Mouse (Mus musculus) liver, embryonic 13.5 days (tissue): ENCODE measurements around the gene Gm44805. TPM values are rescaled to one million over a fixed set of nuclear protein-coding genes. Genes with fewer than 3 reads are reported as not detected.

ENCODE experiments used
- ATAC-seq: fragments of 200-750 bp; cut with Nextera tagmentation; 2 replicates; pipeline ENCODE4 v1.8.0; 2017; ENCODE audit warnings: low read depth, mild to moderate bottlenecking, moderate number of reproducible peaks, moderate library complexity
- DNase-seq: peaks from one replicate; pipeline ENCODE4 v3.0.0; 2022
- H3K27ac ChIP-seq: fragments of 300-500 bp; sonication (generic); 2 replicates; pipeline ENCODE4 v1.5.1; 2015; ENCODE audit warnings: moderate library complexity, mild to moderate bottlenecking, inconsistent platforms
- H3K27me3 ChIP-seq: fragments of 300-500 bp; sonication (generic); 2 replicates; pipeline ENCODE4 v1.6.1; 2015; ENCODE audit warnings: mild to moderate bottlenecking, inconsistent platforms
- H3K36me3 ChIP-seq: fragments of 300-500 bp; sonication (generic); 2 replicates; pipeline ENCODE4 v1.6.1; 2015; ENCODE audit warnings: mild to moderate bottlenecking, inconsistent platforms
- H3K4me1 ChIP-seq: fragments of 300-500 bp; sonication (generic); replicated peaks from 2 replicates; pipeline ENCODE4 v1.6.1; 2015; ENCODE audit warnings: inconsistent platforms
- H3K4me2 ChIP-seq: fragments of 300-500 bp; sonication (generic); 2 replicates; pipeline ENCODE4 v1.6.1; 2015; ENCODE audit warnings: inconsistent platforms, mild to moderate bottlenecking, moderate library complexity
- H3K4me3 ChIP-seq: fragments of 300-500 bp; sonication (generic); replicated peaks from 2 replicates; pipeline ENCODE4 v1.5.1; 2015; ENCODE audit warnings: mild to moderate bottlenecking, inconsistent platforms
- H3K9ac ChIP-seq: fragments of 300-500 bp; sonication (generic); 2 replicates; pipeline ENCODE4 v1.6.1; 2015; ENCODE audit warnings: mild to moderate bottlenecking, inconsistent platforms
- H3K9me3 ChIP-seq: fragments of 300-500 bp; sonication (generic); replicated peaks from 2 replicates; pipeline ENCODE4 v1.6.1; 2016; ENCODE audit warnings: inconsistent platforms
- WGBS: fragments of 180-500 bp; shearing (Covaris S2); methylation state at CpG from one replicate; pipeline ENCODE4 v1.1.7; 2015; ENCODE audit not compliant: insufficient replicate concordance; 5-methylcytosine and 5-hydroxymethylcytosine counted together
- polyA plus RNA-seq: library from polyadenylated mRNA; unstranded; fragments of >200 nt; fragmentation: Nextera tagmentation; extraction: Ambion mirVana; gene quantifications from 2 replicates; pipeline ENCODE4 v1.2.1, GENCODE M21; 2015

The Gm44805 gene
- polyA plus RNA-seq, 1 experiment from 2014 or later, result 7.5 TPM

- peak overlapping the region; percentile 83 for H3K27ac ChIP-seq
- H3K4me3 ChIP-seq, result peak overlapping the region; percentile 82
- no peaks in the 10 kb centered on the region for H3K9me3 ChIP-seq
- H3K4me2 ChIP-seq, result peak overlapping the region; percentile 100
- H3K9ac ChIP-seq, result no peak overlapping the region
- H3K36me3 ChIP-seq, result peaks cover 15% of the 10 kb centered on the region
- peaks cover 45% of the 10 kb centered on the region for H3K4me1 ChIP-seq
- DNase-seq, result no peak
- 9% methylated on average over 17 of the region's 17 CpGs for WGBS
- ATAC-seq, result no peak
- H3K27me3 ChIP-seq, result peaks cover 1% of the 10 kb centered on the region; the same call in 1 of the 2 replicates
These were observed 53.1 kb downstream of the Gm44805 start for GRCm38 (mm10) chr7:19628192-19628535.

GRCm38 (mm10) chr7:19627721-19628120 lies 53.5 kb downstream of the Gm44805 start:
- DNase-seq (no peak), ATAC-seq (no peak)
- Histone ChIP-seq H3K27me3 (peaks cover 3% of the 10 kb centered on the region; the same call in 1 of the 2 replicates), H3K4me2 (peak overlapping the region; percentile 100), H3K9me3 (no peaks in the 10 kb centered on the region), H3K9ac (no peak overlapping the region), H3K36me3 (peaks cover 10% of the 10 kb centered on the region), H3K4me1 (peaks cover 41% of the 10 kb centered on the region), H3K4me3 (peak overlapping the region; percentile 82), H3K27ac (no peak overlapping the region)
- WGBS, result 54% methylated on average over 3 of the region's 3 CpGs

- DNase-seq, result no peak
- WGBS, result 45% methylated on average over 2 of the region's 2 CpGs
- H3K9me3 ChIP-seq, result no peaks in the 10 kb centered on the region
These were observed 57.8 kb downstream of the Gm44805 start for GRCm38 (mm10) chr7:19623433-19623832.

GRCm38 (mm10) chr7:19622241-19622640 lies 59.0 kb downstream of the Gm44805 start:
- Histone ChIP-seq H3K4me3 (no peak overlapping the region), H3K9ac (no peak overlapping the region), H3K27ac (no peak overlapping the region), H3K4me1 (peaks cover 5% of the 10 kb centered on the region), H3K27me3 (peaks cover 18% of the 10 kb centered on the region), H3K4me2 (no peak overlapping the region), H3K36me3 (no peaks in the 10 kb centered on the region), H3K9me3 (no peaks in the 10 kb centered on the region)
- no peak for DNase-seq
- no peak for ATAC-seq
- 35% methylated on average over 6 of the region's 6 CpGs for WGBS

More at GRCm38 (mm10) chr7:19623433-19623832, 57.8 kb downstream of the Gm44805 start:
- Histone ChIP-seq H3K9ac (no peak overlapping the region), H3K27me3 (peaks cover 18% of the 10 kb centered on the region), H3K4me2 (no peak overlapping the region), H3K36me3 (no peaks in the 10 kb centered on the region), H3K4me1 (peaks cover 14% of the 10 kb centered on the region), H3K27ac (no peak overlapping the region), H3K4me3 (no peak overlapping the region)
- ATAC-seq, result no peak

Other genes starting within 250 kb of the Gm44805 start
- 1.3 and 1.6 TPM in 2 replicates for gene Mark4, start 222.6 kb downstream of the Gm44805 start, polyA plus RNA-seq
- gene Exoc3l2, start 218.1 kb downstream of the Gm44805 start, polyA plus RNA-seq, result 0.83 and 1.0 TPM in 2 replicates
- gene Bloc1s3, start 173.1 kb downstream of the Gm44805 start, polyA plus RNA-seq, result 1.3 TPM in 2 replicates
- gene Trappc6a, start 173.0 kb downstream of the Gm44805 start, polyA plus RNA-seq, result 39.5 and 45.2 TPM in 2 replicates
- not detected in 2 replicates for gene Nkpd1, start 163.6 kb downstream of the Gm44805 start, polyA plus RNA-seq
- gene Ppp1r37, start 118.3 kb downstream of the Gm44805 start, polyA plus RNA-seq, result 7.8 and 8.3 TPM in 2 replicates
- gene Zfp296, start 104.1 kb downstream of the Gm44805 start, polyA plus RNA-seq, result 1.3 and 1.5 TPM in 2 replicates
- 84.9 and 92.7 TPM in 2 replicates for gene Gemin7, start 103.8 kb downstream of the Gm44805 start, polyA plus RNA-seq
- 14.3 and 15.7 TPM in 2 replicates for gene Clasrp, start 76.9 kb downstream of the Gm44805 start, polyA plus RNA-seq
- gene Relb, start 52.0 kb downstream of the Gm44805 start, polyA plus RNA-seq, result 1.6 and 1.7 TPM in 2 replicates
- 45.2 and 51.0 TPM in 2 replicates for gene Clptm1, start 16.4 kb downstream of the Gm44805 start, polyA plus RNA-seq
- gene Apoc2, start 3.5 kb downstream of the Gm44805 start, polyA plus RNA-seq, result 568 and 648 TPM in 2 replicates
- 58.3 and 74.0 TPM in 2 replicates for gene Apoc4, start 56 bp upstream of the Gm44805 start, polyA plus RNA-seq
- gene Apoc1, start 11.2 kb upstream of the Gm44805 start, polyA plus RNA-seq, result 247 and 261 TPM in 2 replicates
- gene Apoe, start 17.8 kb upstream of the Gm44805 start, polyA plus RNA-seq, result 1,390 and 1,411 TPM in 2 replicates
- gene Tomm40, start 34.0 kb upstream of the Gm44805 start, polyA plus RNA-seq, result 125 and 138 TPM in 2 replicates
- 17.9 and 18.2 TPM in 2 replicates for gene Nectin2, start 69.1 kb upstream of the Gm44805 start, polyA plus RNA-seq
- gene Bcam, start 89.6 kb upstream of the Gm44805 start, polyA plus RNA-seq, result 7.2 and 7.9 TPM in 2 replicates
- 1.2 and 1.3 TPM in 2 replicates for gene Cblc, start 115.4 kb upstream of the Gm44805 start, polyA plus RNA-seq
- 3.0 and 3.9 TPM in 2 replicates for gene Bcl3, start 141.3 kb upstream of the Gm44805 start, polyA plus RNA-seq
- not detected in 2 replicates for gene Gm19345, start 170.6 kb upstream of the Gm44805 start, polyA plus RNA-seq
- gene Ceacam16, start 179.9 kb upstream of the Gm44805 start, polyA plus RNA-seq, result not detected in 2 replicates
- gene Ceacam19, start 206.5 kb upstream of the Gm44805 start, polyA plus RNA-seq, result not detected in 2 replicates
- gene Pvr, start 239.7 kb upstream of the Gm44805 start, polyA plus RNA-seq, result 1.9 and 2.2 TPM in 2 replicates